Mouse (Mus musculus): ENCODE results near the gene Disp2.

The Disp2 gene

DNA sequence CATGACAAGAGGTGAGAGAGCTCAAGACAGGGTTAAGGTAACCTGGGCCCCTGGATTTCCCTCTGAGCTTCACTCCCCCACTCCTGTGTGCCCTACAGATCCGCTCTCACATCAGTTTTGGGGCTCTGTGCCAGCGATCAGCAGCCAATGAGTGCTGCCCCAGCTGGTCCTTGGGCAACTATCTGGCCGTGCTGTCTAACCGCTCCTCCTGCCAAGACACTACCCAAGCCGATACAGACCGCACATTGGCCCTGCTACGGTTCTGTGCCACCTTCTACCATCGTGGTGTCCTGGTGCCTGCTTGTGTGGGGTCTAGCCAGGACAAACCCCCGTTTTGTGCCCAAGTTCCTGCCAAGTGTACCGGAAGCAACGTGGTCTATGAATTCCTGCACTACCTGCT is 10.0 kb downstream of the Disp2 start:
- DNase-seq (ENCODE audit: low spot score) = no peak

DNA sequence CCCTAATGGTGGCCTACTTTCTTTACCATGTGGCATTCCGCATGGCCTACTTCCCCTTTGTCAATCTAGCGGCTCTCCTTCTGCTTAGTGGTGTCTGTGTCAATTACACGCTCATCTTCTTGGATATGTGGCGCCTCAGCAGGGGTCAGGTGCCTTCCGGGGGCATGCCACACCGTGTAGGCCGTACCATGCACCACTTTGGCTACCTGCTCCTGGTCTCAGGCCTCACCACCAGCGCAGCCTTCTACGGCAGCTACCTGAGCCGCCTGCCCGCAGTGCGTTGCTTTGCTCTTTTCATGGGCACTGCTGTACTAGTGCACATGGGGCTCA is 10.7 kb downstream of the Disp2 start:
- DNase-seq (ENCODE audit: low spot score) = no peak

DNA sequence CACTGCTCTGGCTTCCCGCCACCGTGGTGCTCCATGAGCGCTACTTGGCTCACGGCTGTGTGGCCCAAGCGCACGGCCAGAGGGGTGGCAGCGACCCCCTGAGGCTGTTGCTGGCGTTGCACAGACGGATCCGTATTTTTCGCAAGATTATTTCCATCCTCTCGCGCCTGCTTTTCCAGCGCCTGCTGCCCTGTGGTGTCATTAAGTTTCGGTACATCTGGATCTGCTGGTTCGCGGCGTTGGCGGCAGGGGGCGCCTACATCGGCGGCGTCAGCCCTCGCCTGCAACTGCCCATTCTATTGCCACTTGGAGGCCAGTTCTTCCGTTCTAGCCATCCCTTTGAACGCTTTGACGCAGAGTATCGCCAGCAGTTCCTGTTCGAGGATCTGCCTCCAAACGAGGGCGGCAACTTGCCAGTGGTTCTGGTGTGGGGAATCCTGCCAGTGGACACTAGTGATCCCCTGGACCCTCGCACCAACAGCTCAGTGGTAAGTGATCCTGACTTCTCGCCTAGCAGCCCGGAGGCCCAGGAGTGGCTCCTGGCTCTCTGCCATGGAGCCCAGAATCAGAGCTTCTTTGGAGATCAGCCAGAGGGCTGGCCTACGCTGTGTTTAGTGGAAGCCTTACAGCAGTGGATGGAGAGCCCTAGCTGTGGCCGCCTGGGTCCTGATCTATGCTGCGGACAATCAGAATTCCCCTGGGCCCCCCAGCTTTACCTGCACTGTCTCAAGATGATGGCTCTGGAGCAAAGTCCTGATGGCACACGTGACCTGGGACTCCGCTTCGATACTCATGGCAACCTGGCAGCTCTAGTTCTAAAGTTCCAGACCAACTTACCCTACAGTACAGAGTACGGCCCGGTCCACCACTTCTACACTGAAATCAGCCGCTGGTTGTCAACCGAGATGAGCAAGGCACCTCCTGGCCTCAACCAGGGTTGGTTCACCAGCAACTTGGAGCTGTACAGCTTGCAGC is 11.3 kb downstream of the Disp2 start:
- peak; percentile 53 for DNase-seq (ENCODE audit: low spot score)

DNA sequence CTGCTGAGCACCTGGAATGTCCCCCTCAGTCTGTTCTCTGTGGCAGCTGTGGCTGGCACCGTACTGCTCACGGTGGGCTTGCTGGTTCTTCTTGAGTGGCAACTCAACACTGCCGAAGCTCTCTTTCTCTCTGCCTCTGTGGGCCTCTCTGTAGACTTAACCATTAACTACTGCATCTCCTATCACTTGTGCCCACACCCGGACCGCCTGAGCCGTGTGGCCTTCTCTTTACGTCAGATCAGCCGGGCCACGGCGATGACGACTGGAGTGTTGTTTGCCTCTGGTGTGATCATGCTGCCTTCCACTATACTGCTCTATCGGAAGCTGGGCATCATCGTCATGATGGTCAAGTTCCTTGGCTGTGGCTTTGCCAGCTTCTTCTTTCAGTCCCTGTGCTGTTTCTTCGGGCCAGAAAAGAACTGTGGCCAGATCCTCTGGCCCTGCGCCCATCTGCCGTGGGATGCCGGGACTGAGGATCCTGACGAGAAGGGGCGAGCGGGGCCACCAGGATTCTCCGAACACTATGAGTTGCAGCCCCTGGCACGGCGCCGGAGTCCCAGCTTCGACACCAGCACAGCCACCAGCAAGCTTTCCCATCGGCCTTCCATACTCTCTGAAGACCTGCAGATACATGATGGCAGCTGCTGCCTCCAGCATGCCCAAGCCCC is 12.2 kb downstream of the Disp2 start:
- DNase-seq (ENCODE audit: low spot score) = no peak

DNA sequence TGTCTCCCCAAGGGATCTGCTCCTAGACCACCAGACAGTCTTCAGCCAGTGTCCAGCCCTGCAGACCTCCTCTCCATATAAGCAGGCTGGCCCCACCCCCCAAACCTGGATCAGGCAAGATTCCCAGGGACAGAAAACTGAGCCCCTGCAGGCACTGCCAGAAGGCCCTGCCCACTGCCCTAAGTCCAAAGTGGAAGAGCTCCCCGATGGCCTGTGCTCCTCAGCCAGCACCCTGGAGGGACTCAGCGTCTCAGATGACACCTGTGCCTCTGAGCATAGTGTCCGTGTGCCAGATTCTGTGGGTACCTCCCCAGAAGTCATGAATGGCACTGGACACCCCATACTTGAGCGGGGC is 12.7 kb downstream of the Disp2 start:
- no peak for DNase-seq (ENCODE audit: low spot score)

DNA sequence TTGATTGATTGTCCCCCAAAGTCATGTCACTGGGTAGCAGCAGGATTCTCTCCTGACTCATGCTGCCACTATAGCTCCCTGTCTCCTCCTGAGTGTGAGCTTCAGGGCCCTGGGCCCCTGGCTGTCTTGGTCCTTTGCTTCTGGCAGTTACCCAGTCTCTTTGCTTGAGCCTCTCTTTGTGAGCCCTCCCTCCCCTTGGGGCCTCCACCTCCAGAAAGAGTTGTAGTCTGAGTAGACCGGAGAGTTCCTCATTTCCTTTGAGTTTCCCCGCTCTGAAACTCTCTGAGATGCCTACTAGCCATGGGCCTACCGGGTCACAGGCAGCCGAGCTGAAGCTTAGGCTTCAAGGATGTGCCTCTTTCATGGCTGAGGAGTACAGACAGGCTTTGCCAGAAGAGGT is 14.1 kb downstream of the Disp2 start:
- DNase-seq (ENCODE audit: low spot score) = no peak

DNA sequence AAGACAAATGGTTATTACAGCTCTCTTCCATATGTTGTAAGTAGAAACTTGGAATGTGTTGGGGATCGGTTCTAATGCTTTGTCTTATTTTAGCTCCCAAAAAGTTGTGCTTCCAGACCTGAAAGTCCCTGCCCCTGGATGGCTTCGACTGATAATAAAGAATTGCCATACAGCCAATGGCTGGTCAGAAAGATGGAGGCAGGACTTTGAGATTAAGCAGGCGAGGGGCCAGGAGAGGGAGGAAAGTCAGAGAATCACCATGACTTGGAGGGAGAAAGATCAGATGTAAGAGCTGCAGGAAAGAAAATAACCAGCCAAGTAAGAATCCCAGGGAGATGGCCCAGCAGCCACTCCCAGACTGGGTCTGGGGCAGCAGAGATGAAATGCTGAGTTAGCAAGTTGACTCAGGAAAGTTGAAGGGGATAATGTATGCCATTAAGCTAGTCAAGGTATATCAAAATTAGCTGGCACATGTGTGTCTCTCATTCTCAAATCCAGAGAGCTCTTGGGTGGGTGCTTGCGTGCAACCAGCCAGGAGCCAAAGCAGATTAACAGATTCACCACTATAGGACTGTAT is 23.1 kb downstream of the Disp2 start:
- no peak for DNase-seq (ENCODE audit: low spot score)

DNA sequence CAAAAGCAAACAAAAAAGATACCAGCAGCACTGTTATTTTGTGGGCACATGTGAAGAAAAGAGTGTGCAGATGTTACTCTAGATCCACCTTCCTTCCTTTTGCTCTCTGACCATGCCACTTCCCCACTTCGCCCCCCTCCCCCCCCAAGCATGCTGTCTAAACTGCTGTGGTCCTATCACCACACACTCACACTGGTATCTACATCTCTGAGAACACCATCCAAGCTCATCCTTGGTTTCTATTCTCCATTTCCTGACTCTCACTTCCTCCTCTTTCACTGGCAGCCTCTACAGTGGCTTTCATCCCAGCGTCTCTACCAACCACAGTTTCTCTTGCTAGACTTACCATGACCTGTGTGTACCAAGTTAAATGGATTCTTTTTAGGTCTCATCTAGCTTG is 25.0 kb downstream of the Disp2 start:
- DNase-seq (ENCODE audit: low spot score) = no peak

DNA sequence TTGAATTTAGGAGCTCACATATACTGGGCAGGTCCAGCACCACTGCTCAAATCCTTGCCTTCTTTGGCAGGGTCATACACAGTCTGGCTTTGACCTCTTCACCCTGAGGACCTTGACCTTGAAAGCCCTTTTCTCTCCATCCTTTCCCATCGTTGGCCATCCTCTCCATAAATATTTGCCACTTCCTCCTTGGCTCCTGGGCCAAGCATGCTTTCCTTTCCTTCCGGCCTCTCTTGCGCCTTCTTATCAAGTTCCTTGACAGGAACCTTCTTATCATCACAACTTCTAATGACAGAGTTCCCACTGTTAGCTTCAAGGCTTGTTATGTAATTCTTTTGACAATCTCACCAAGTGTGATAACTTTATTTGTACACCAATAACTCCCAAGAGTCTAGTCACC is 25.6 kb downstream of the Disp2 start:
- DNase-seq (ENCODE audit: low spot score) = no peak

DNA sequence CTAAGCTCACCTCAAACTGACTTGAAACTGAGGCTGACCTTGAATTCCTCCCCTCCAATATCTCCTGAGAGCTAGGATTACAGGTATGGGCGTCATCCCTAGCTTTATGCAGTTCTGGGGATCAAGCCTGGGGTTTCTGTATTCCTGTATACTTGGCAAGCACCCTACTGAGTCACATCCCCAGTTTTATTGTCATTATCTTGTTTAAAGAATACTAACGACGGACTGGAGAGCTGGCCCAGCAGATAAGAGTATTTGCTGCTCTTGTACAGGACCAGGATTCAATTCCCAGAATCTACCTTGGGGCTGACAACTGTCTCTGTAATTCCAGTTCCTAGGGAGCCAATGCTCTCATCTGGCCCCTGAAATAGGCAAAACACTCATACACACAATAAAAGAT is 26.2 kb downstream of the Disp2 start:
- no peak for DNase-seq (ENCODE audit: low spot score)

DNA sequence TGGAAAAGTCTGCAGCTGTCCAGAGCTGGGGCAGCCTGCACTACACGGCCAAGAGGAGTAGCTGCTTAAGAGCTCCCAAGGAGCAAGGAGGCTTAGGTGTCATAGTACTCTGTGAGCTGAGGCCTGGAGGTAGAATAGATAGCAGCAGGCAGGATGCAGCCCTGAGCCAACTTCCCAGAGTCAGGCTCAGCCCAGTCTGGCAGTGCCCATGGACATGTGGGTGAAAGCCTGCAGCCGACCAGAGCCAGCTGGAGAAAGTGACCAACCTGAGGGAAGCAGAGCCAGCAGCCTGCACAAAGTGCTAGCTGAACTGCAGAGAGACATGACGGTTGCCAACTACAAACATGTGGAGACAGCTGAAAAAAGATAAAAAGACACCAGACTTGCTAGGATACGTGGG is 27.3 kb downstream of the Disp2 start:
- no peak for DNase-seq (ENCODE audit: low spot score)

DNA sequence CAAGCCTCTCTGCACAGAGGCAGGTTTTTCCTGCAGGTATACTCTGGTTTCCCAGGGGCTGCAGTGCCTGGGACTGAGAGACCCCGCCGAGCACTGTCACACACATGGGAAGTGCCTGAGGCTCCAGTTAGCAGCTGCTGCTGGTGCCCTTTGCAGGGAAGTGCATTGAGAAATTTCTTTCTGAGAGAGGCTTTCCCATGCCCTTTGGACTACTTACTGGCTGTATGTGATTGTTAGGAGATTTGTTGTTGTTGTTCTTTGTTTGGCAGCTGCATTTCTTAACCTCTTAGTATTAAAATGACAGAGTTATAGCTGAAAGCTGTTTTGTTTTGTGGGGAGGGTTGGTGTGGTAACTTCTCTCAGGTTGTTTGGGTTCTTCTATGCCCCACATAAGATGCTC is 31.3 kb downstream of the Disp2 start:
- DNase-seq (ENCODE audit: low spot score) = no peak

DNA sequence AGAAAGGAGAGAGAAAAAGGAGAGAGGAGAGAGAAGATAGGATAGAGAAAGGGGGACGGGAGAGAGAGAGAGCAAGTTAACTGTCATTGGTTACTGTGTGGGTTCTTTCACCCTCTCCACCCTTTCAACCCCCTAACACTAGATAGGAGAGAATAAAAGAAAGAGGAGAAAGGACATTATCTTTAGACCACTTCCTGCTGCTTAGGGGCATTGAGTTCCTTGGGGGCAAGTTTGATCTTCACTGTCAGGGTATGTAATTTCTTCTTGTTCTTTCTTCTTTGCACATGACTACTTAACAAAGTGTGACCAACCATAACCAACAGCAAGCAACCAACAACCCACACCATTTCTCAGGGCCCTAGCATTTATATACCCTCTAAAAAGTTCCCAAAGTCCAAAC is 33.2 kb downstream of the Disp2 start:
- DNase-seq (ENCODE audit: low spot score) = no peak

DNA sequence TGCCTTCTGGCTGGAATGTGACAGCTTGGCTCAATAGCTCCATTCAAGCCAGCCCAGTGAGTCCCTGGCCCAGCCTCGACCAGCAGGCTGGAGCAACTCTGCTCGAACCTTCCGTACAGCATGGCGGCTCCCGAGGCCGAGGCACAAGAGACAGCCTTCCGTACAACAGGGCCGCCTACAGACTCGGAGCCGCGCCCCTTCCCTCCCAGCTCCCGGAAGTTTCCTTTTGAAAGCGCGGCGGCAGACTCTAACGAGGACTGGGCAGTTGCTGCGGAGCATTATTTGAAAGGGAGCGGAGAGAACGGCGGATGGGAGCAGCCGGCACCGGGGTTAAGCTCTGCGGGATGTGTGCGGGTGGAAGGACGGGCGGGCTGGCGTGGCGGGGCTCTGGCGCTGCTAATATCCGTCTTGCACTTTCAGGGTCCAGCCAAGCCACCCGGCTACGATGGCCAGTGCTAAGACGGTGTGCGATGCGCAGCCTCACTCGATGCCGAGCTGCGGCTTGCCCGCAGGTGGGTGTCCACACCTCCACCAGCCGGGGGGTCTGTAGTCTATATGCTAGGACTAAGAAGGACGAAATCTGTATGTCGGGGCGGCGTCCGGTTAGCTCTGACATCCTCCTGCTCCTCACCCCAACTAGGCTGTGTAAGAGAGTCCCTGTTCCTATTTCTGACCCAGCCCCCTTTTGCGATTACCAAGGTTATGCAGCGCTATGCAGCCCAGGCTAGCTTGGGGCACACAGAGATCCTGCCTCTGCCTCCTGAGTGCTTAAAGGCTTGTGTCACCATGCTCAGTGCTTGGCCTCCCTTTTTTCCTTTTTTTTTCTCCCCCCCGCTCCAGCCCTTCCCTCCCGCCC is 34.7 kb downstream of the Disp2 start, which contains the start of gene Knstrn:
Gene Knstrn, plus strand, starts transcription at position 23 of the 856 bp plus-strand sequence.
- peak; percentile 88 for DNase-seq (ENCODE audit: low spot score)

DNA sequence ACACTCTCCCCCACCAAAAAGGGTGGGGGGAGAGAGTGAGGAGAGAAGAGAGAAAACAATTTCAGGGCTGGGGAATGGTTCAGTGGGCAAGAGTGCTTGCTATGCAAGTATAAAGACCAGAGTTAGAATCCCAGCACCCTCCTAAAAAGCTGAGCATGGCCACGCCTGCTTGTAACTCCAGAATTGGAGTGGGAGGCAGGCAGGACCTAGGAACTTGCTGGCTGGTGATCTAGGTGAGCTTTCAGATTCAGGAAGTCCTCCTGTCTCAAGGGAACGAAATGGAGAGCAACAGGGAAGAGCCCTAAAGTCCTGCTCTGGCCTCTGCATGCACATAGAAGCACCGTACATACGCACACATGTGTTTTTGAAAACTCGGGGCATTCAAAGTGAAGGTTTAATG is 43.3 kb downstream of the Disp2 start:
- no peak for DNase-seq (ENCODE audit: low spot score)

DNA sequence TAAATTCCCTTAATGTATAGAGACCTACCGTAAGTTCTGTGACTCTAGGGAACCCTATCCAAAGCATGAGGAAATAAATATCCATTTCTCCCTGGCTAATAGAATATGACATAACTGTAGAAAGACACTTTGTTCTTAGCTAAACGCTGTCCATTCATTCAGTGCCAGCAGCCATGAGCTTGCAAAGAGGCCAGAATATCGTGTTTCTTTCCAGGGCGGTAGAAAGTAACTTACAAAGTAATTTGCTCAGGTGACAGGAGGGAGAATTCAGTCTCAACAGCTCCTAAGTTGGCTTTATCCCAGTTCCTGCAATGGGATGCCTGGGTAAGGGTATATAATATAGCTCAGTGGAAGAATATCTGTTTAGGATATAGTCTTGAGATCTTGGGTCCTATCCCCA is 44.9 kb downstream of the Disp2 start:
- DNase-seq (ENCODE audit: low spot score) = no peak

DNA sequence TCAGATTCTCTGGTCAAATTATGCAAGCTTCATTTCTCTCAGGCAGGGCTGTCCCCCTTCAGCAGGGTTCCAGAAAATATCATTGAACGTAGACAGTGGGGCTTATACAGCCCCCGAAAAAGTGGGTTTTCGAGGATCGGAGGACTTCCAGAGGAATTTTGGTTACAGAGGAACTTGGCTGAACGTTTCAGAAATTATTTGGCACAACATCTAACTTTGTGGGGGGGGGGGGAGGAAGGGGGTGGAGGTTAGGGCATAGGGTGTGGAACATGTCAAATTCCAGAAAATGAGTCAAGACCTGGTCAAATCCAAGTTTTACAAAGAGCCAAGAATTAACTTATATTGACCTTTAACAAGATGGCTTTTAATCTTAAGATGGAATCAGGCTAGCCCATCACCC is 49.6 kb downstream of the Disp2 start:
- DNase-seq (ENCODE audit: low spot score) = no peak

DNA sequence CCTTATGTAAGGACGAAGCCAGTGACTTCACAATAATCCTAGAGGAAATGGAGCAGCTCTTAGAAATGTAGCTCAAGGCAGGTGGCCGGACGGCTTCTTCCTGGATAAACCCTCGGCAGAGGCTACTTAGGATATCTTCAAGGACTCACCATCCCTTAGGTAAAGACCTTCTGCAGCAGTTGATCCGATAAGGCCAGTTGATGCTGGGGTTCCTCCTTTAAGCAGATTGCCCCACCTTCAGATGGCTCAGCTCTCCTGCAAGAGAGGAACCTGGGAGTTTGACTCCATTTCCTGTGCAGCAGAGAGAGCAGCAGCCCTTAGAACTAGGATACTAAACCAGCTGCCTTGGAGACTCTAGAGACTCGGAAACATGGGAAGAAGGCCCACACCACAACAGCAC is 54.5 kb downstream of the Disp2 start:
- DNase-seq (ENCODE audit: low spot score) = no peak

DNA sequence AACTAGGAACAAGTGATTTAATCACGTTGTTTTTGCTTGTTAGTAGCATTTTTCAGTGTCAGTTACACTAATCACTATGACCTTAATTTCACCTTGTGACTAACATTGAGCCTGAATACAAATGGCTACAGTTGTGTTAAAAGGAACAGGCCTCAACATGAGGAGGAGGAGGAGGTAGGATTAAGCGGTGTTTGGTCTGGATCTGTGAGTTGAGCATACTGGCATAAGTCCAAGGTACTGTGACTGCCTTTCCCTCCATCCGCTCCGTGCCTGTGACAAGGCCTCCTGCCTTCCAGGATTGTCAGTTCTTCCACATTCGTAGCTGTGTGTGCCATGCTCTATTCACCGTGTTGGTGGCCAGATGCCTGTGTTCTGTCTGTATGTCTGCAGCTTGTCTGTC is 55.6 kb downstream of the Disp2 start:
- DNase-seq (ENCODE audit: low spot score) = no peak

DNA sequence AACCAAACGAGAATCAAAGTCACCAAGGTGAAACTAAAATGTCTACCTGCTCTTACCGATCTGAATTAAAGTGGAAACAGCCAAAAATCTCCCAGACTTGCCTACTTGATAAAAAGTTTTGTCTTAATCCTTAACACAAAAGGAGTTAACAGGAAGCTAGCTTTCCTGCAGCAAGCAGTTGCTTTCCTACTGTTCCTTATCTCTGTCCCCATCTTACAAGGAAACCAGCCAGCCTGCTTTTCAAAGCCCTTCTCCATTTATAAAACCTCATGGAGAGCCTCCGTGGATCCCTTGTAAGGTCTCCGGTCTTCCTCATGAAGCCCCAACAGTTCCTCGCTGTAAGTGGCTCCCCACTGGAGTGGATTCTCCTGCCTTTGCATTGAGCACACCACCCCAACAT is 58.8 kb downstream of the Disp2 start:
- no peak for DNase-seq (ENCODE audit: low spot score)

DNA sequence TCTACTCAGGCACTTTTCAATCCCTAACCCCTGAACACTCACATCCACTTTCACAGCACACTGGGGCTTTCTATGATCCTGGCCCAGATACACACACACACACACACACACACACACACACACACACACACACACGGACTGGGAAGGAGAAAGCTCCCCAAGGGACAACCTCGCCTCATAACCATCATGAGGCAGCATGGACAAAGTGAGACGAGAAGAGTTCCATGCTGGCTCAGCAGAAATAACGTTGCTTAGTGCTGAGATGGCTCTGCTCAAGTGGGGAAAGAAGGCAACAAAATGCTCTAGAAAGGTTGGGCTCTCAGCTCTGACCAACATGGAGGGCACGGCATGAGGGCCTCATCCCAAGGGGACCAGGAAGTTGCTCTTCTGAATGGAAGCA is 61.7 kb downstream of the Disp2 start:
- no peak for DNase-seq (ENCODE audit: low spot score)

DNA sequence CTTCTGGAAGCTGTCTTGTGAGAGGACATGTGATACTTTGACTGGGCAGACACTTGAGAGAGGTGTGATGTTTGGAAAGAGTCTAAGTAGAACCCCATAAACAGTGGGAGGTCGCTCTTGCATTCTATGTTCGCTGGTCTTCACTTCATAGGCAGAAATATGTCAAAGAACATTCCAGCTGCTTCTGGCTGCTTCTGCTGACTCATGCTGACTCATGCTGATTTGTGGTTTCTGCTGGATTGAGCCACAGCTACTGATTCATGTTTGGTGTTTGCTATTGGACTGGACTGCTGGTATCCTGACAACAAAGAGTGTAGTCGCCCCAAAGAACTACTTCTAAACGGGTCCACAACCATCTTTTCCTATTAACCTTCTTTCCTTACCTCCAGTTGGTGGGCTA is 62.3 kb downstream of the Disp2 start:
- DNase-seq (ENCODE audit: low spot score) = no peak

Data from testis, postnatal 14 days (tissue).